Mouse (Mus musculus): ENCODE measurements at regions not wholly inside any gene's neighbourhood (a gene's known extent, or its start where the extent isn't known, plus 50 kb on each side); places are given as distances from the start of the nearest gene placed in this dataset.

GRCm38 (mm10) chr2:75357516-75357915 is 301.5 kb upstream of the Hnrnpa3 start:
- TF ChIP-seq CTCF (IDR thresholded peaks at IDR 0.05; ENCODE audit: low read depth) (no peak), EP300 (optimal IDR thresholded peaks at IDR 0.05) (no peak)

Data from stomach, postnatal 0 days (tissue).